Mouse (Mus musculus) frontal cortex, adult (tissue): ENCODE data around the gene Nr4a3.
A peak's percentile ranks its signal among the peaks of the same experiment; 100 is the strongest.

Experiments
- ATAC-seq: cut with Nextera tagmentation; 2 replicates; pipeline ENCODE4 v1.9.2; 2017; ENCODE audit warnings: mild to moderate bottlenecking, moderate library complexity, mixed read lengths; ENCODE audit not compliant: low TSS enrichment

Gene Nr4a3

DNA sequence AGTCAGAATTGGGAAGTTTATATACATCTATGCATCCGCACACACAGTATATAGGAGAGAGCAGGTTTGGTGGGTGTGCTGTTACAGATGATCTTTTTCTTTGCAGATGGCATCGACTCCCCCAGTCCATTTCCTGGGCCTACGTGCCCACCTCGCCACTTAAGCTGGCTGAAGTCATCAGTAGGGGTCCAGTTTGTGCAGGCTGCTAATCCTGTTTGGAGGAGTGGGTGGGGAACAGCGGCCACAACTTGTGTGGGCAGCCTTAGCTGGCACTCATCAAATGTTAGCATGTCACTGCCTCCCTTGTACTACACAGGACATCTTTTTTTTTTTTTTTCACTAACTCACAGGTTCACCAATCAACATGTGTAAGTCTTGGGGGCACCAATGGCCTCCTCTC, 5.5 kb downstream of the Nr4a3 start:
- ATAC-seq, result no peak

DNA sequence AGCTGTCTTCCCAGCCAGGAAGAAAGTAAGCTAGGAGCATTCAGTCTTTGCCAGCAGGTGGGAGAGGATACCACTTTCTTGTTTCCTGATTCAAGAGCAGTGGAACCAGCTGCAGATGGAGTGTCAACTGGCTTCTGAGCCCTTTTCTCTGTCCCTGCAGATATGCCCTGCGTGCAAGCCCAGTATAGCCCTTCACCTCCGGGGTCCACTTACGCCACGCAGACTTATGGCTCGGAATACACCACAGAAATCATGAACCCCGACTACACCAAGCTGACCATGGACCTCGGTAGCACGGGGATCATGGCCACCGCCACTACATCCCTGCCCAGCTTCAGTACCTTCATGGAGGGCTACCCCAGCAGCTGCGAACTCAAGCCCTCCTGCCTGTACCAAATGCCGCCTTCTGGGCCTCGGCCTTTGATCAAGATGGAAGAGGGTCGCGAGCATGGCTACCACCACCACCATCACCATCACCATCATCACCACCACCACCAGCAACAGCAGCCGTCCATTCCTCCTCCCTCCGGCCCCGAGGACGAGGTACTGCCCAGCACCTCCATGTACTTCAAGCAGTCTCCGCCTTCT, 6.2 kb downstream of the Nr4a3 start:
- no peak for ATAC-seq

DNA sequence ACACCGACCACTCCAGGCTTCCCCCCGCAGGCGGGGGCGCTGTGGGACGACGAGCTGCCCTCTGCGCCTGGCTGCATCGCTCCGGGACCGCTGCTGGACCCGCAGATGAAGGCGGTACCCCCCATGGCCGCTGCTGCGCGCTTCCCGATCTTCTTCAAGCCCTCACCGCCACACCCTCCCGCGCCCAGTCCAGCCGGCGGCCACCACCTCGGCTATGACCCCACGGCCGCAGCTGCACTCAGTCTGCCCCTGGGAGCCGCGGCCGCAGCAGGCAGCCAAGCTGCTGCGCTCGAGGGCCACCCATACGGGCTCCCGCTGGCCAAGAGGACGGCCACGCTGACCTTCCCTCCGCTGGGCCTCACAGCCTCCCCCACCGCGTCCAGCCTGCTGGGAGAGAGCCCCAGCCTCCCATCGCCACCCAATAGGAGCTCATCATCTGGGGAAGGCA, 6.7 kb downstream of the Nr4a3 start:
- ATAC-seq, result no peak; the same call in 1 of the 2 replicates

DNA sequence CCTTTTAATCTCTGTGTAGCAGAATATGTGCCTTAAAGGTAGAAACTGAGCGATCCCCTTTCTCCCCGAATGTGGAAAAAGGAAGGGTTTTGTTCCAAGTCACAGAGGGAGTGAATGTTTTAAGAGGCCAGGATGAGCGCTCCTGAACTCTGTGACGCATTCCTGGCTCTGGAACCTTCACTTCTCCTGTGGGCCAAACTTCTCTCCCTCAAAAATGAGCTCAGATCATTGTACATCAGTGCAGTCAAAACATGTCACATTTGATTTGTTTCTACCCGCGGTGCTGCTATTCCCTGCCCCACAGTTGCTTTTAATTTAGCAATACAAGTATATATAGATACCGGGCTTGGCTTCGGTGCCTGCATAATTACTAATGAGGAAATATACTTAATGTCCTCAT, 16.8 kb downstream of the Nr4a3 start:
- ATAC-seq, result no peak

DNA sequence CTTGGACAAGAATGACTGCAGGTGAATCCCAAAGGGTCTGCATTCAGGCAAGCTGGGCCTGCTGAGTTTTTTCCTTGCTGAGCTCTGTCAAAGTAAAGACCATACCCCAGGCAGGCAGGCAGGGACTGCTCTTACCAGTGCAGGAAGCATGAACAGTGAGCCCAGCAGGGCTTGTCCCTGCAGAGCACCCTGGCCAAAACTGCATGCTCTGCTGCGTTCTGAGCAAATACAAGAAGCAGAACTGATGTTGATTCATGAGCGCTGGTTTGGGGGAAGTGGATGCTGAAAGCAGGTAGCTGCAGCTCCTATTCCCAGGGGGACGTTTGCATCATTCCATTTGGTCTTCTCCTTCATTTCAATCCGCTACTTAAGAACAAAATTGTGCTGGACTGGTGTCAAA, 19.4 kb downstream of the Nr4a3 start:
- no peak for ATAC-seq

DNA sequence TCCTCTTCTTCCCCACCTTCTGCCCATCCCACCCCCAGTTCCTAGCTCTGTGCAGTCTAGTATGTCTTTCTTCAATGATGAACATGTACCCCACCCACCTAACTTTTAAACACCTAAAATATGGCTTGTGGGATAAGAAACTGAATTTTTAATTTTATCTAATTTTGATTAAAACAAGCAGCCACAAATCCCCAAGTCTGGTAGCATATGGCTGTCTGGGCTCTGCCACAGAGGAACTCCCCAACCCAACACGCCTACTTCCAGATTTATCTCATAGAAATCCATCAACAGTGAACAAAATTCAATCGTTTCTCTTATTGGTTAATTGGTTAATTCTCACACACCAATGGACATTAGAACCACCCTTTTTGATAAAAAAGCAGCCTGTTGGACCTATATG, 21.7 kb downstream of the Nr4a3 start:
- no peak for ATAC-seq

DNA sequence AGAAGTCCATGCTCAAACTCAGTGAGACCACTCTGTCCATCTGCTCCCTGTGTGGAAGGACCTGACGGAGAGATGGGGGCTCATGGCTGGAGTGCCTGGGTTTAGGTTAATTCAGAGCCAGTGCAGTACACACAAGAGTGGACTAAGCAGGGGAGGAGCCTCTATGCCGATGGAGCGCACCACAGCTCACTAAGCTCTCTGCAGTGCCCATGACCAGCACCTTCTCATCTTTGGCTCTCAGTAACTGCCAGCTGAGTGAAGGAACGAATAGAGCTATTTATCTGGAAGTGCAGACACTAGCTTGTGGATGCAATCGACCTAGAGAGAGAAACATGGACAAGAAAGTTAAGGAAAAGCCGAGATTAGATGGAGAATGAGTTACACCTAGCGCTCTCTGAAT, 24.2 kb downstream of the Nr4a3 start:
- ATAC-seq, result no peak

DNA sequence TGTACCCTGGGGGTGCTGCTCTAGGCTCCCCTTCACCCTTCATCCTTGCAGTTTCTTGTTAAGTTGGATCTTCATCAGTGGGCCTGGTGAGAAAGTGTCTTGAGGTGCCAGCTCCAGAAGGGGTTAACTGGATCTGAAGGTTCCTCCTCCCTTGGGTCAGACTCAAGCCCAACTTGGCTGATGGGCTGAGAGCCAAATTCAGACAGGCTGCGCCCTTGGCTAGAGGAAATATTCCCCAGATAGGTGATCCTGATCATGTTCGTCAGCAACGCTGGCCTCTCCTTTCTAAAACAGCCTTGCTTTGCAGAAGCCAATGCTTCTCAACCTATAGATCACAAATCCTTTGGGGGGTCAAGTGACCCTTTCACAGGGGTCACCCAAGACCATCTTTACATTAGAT, 27.1 kb downstream of the Nr4a3 start:
- ATAC-seq, result no peak

DNA sequence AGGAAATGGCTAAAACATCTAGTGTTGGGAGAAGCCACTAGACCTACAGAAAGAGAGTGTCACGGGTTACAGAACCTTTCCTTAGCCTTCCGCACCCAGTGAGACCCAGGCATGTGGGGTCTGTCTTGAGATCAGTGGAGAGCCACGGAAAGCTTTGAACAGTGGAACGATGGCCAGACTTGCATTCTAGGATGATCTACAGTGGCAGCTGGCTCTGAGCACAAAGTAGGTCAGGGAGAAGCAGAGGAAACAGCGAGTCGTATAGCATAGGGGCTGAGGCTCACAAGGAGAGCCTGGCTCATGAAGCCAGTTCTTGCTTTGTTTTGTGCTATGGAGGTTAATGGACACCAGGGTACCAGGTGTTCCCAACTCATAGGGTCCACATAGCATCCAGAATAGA, 28.4 kb downstream of the Nr4a3 start:
- ATAC-seq, result 0 out of 2 replicates have a peak, but pooled peaks have one; percentile 59

DNA sequence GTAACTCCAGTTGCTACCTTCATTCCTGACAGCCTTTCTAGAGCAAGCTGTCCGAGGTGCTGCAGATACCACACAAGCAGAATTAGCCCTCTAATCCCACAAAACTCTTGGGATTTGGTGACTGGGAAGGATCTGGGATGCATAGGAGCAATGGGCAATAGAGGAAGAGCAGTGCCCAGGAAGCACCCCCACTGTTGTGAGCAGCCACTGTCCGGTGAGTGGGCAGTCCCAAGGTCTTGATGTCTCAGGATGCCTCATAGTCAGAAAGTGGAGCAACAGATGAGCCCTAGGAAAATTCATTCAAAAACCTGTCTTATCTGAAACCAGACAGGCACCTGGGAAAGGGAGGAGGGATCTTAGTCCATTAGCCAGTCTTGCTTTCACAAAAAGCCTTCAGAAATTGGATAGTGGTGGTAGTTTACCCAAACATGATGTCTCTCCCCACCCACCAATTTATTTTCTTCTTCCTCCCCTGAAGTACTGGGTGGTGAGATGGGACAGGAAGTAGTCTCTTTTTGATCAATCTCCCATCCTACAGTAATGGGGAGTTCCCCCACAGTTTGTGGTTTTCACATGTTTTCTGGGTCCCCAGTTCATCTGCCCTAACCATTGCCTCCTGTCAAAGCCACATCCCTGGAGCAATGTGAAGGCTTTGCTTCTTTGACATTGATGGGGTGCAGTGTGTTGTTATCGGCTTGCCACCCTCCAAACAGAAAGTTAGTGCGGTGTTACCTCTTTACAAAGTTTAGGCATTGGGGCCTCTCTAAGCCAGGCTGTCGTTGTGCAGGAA, 29.7 kb downstream of the Nr4a3 start:
- ATAC-seq, result no peak

DNA sequence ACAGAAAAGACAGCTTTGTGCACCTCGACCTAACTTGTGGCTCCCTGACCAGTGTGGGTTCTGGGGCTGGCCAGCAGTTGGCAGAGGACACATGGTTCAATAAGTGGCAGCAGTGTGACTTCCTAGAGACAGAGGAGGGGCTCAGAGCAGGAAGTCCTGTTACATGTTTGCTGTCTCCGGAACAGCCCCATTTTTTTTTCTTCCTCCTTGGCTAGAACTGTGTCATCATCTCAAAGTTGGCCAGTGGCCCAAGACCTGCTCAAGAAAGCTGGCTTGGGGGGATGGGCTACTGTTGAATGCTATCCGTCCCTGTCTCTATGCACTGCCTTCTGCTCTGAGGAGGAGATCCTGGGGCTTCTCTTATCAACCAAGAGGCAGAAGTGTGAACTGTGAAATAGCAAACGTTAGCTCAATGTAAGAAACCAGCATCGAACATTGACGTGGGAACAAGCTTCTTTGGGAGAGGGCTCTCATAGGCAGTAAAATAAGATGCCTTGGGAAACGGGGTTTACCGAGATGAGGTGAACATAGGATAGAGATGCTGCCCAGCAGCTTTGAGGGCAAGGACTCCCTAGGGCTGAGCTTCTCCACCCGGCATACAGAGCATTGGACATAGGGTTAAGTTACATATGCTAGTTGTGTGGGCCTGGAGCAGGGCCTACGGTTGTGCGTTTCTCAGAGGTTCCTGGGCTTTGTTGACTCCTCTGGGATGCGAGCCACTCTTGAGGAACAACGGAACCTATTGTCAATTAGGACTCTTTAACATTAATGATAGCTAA, 31.9 kb downstream of the Nr4a3 start:
- no peak for ATAC-seq

DNA sequence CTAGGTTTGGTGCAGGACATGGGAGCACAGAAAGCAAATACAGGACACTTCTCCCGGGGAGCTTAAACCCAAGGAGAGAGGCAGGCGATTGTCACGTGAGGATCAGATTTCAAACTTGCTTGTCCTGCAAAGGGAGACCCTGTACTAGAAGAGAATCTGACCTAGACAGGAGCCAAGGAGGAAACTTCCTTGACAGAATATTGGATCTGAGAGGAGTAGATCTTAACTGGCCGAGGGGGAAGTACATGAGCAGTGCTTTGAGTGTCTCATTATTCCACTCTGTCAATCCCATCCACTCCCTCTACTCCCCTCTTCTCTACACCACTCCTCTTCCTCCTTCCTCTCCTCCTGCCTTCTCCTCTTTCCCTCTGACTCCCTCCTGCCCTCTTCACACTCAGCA, 33.3 kb downstream of the Nr4a3 start:
- no peak for ATAC-seq

DNA sequence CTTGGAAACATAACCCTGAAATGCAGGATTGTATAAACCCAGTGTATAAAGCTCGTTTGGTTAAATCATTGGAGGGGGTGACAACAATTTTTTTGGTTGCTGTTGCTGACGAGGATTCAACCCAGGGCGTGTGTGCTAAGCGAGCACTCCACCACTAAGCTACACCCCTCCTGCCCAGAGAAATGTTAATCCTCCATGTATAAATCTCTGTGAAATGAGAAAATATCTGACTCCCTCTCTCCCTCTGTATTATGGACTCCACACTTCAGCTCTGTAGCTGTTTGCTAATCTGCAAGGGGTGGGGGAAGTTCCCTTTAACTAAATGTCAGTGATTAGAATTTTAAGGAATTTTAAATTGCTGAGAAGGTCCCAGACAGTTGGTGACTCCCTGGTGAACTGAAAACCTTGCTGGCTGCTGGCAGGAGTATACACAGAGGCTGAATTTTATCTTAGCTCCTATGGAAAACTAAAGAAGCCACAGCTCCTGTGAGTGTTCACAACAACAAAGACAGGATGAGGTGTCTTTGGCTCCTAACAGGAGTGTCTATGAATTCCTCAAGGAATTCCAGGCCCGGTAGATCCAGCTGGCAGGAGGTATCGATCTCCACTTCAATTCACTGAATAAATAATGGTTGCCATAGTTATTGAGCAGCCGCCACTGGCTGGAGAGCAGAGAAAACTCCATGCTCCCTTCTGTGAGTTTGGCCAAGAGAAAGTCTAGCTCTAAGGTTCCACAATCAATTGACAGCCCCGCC, 34.5 kb downstream of the Nr4a3 start:
- no peak for ATAC-seq

DNA sequence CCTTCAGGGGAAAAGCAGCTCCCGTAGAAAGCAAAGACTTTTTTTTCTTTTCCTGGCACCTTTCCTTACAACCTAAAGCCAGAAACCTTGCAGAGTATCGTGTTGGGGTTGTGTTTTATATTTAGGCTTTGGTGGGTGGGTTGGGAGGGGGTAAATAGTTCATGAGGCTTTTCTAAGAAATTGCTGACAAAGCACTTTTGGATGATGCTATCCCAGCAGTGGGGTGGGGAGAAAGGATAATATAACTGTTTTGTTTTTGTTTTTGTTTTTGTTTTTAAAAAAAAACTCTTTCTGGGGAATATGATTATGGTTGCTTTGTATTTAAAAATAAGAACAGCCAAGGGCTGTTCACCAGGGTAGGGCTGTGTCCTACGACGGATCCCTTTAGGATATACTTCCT, 38.5 kb downstream of the Nr4a3 start:
- no peak for ATAC-seq

DNA sequence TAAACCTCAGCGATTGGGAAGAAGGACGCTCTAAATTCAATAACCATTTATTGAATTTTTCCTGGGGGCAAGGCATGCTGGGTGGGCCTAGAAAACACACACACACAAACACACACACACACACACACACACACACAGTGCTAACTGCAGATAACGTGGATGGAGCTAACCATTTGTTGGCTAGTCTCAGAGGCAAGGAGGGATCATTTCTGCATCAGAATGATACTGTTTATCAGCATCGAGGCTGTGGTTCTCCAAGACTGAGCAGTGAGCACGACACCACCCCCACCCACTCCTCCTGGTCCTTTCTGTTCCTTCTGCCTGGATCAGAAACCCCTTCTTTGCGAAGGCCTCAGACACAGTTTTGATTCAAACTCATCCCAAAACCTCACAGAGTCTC, 41.7 kb downstream of the Nr4a3 start:
- no peak for ATAC-seq

DNA sequence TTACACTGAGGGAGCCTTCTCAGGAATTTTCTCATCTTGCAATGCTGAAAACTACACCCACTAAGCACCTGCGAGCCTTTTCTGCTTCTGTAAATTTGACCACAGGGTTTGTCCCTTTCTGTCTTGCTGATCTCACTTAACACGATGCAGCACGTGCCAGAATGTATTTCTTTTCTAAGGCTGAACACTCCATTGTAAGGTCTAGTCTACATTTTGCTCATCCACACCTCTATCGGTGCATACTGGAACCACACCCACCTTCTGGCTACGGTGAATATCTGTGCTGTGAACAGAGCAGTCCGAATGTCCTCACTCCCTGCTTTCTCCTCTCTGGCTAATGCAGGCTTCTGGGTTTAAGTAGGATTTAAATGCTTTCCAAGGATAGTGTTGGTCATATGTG, 42.5 kb downstream of the Nr4a3 start:
- peak; percentile 70 for ATAC-seq

DNA sequence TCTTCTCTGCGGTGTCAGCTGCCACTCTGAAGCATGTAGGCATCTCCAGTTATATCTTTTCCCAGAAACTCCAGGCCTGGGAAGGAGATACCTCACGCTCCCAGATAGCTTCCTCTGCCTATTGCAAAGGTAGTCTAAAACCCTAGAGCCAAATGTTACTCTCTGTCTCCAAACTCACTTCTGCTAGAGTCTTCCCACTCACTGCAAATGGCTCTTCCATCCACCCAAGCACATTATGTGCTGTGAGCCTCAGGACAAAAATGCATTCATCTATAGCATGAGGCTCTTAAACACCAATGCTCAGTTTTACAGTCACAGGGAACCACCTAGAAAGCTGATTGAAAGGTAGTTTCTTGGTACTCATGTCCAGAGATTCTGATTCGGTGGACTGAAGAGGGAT, 48.3 kb downstream of the Nr4a3 start:
- ATAC-seq, result peak; percentile 96

DNA sequence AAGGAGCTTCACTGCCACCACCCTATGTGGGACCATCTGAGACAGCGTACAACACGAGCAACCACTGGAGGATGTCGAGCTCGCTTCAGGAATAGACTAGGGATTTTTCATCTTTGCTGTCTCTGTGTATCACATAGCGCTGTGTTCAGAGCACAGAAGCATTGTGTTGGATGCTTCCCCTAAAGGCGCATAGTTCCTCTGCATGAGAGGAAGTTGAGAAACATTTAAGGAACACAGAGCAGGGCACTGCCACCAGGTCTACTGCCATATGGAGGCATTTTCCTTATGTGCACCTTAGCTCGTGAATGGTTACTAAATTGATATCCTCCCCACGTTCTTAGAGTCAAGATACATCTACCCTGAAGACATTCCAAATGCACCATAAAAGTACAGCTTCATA, 55.3 kb downstream of the Nr4a3 start:
- no peak for ATAC-seq

DNA sequence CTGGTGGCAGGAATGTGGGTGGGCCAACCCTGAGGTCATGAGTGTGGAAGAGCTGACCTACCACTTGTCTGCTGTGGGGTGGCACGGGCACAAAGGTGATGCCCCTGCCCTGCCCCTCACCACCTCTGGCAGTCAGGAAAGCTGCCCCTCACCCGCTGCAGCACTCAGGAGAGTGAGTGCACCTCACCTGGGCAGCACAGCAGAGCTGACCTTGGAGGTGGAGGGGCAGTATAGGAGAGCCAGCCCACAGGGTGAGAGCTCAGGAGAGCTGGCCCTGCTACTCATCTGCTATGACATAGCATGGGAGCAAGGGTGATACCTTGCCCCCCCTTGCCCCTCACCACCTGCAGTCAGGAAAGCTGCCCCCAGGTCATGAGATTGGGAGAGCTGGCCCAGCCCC, 57.0 kb downstream of the Nr4a3 start:
- no peak for ATAC-seq

DNA sequence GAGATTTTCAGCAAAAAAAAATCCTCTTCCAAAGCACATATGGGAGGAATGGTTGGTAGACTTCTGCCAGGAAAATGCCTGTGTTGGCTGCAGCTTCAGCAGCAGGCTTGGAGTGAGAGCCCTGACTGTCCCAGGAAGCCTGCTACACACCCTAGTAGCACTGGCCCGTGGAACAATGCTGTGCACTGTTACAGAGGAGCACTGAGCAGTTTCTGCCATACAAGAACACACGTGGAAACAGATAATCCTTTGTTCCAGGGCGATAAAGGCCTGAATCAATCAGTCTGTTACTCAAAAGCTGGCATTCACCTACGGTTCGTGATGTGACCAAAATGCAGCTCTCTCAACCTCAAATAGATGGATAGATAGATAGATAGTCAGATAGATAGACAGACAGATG, 60.4 kb downstream of the Nr4a3 start:
- peak; percentile 80 for ATAC-seq

DNA sequence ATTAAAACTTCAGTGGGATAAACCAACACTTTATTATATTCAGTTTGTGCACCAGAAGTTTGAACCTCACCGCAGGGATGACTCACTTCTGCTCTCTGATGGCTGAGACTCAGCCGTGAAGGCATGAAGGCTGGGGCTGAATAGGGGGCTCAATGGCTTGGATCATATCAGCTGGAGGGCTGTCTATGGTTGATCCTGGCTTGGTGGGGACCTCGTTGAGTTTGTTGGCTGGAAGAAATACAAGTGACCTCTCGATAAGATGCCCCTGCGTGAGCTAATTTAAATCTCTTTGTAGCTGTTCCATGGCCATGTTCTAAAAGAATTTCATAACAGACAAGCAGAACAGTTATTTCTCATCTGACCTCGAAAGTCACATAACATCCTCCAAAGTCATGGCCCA, 62.1 kb downstream of the Nr4a3 start:
- ATAC-seq, result no peak

DNA sequence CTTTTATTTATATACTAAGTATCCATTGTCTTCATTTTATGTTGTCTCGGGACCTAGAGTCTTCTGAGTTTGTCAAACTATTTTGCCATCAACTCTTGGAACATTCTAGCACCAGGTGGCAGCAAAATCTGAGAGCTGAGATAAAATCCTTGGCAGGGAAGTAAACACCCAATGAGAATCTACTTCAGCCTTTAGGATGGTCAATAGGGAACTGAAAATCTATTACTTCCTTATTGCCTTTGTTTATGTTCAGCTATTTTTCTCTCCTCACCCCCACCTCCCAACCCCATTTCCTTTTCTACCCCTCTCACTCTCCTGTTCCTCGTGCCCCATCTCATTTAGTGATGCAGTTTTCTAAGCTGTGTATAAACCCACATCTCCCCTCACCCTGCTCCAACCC, 63.6 kb downstream of the Nr4a3 start:
- no peak for ATAC-seq
